ENCODE assay signal across 10 mouse cellular contexts in genomic region chr1:62551516-62551915, GRCm38 (mm10).
DNase-seq lines count a peak whose midpoint lies in the region; ATAC-seq lines count a peak whose summit lies in the region.
"Had no signal": no experiment of that assay in that cellular context is flagged by ENCODE, and none has a peak within 500 bp of the region (broad histone marks: within the 10 kb centered on the region; RNA-seq: fewer than 3 reads in every experiment).

No protein-coding gene starts in this region.

- 0 out of 2 replicates have a peak, but pooled peaks cover 4% of the 10 kb centered on the region for H3K4me1 ChIP-seq in embryonic facial prominence, embryonic 15.5 days
- no peaks in the 10 kb centered on the region for H3K4me1 ChIP-seq in hindbrain, embryonic 13.5 days (replicated peaks)

- H3K9me3 ChIP-seq in embryonic facial prominence, embryonic 15.5 days (replicated peaks) = no peaks in the 10 kb centered on the region
- H3K9me3 ChIP-seq in hindbrain, embryonic 13.5 days = no peaks in the 10 kb centered on the region

- intact Hi-C loops in heart, postnatal 36 days (cut with DNase I) = no loop called here

- WGBS in embryonic facial prominence, embryonic 15.5 days = 48% methylated on average over 6 of the region's 6 CpGs
- WGBS in hindbrain, embryonic 13.5 days = 84% methylated on average over 6 of the region's 6 CpGs

- DNase-seq in heart, adult 9 months (ENCODE audit: low spot score in 2 of 2) = peak; percentile 3 to 11
- no peak for DNase-seq in heart, postnatal 36 days
- peak; percentile 71 for DNase-seq in 3134 (ENCODE audit: extremely low read depth, insufficient read length, low spot score)
- DNase-seq in Muller cell, postnatal 12 days (ENCODE audit: inconsistent ontology term) = peak; percentile 70
- no peak for DNase-seq in layer of hippocampus, adult 9-10 months (ENCODE audit: low spot score)
- DNase-seq: heart, adult 11 months; heart, postnatal 4 days; kidney, adult 11 months had no signal

- H3K27me3 ChIP-seq in embryonic facial prominence, embryonic 15.5 days = no peaks in the 10 kb centered on the region
- H3K27me3 ChIP-seq in hindbrain, embryonic 13.5 days = no peaks in the 10 kb centered on the region

- no peak overlapping the region for H3K9ac ChIP-seq in embryonic facial prominence, embryonic 15.5 days
- H3K9ac ChIP-seq in hindbrain, embryonic 13.5 days = no peak overlapping the region

- peak overlapping the region; percentile 61 for H3K27ac ChIP-seq in embryonic facial prominence, embryonic 15.5 days (replicated peaks)
- no peak overlapping the region for H3K27ac ChIP-seq in hindbrain, embryonic 13.5 days

- H3K36me3 ChIP-seq in embryonic facial prominence, embryonic 15.5 days = no peaks in the 10 kb centered on the region
- H3K36me3 ChIP-seq in hindbrain, embryonic 13.5 days = no peaks in the 10 kb centered on the region

- ATAC-seq in embryonic facial prominence, embryonic 15.5 days (ENCODE audit: insufficient number of reproducible peaks, low FRiP score, low TSS enrichment, low read depth) = no peak
- no peak for ATAC-seq in hindbrain, embryonic 13.5 days (ENCODE audit: low FRiP score)

- H3K4me3 ChIP-seq in embryonic facial prominence, embryonic 15.5 days (replicated peaks) = no peak overlapping the region
- H3K4me3 ChIP-seq in hindbrain, embryonic 13.5 days = no peak overlapping the region

- no peak overlapping the region for H3K4me2 ChIP-seq in embryonic facial prominence, embryonic 15.5 days (replicated peaks)
- H3K4me2 ChIP-seq in hindbrain, embryonic 13.5 days = no peak overlapping the region

Comparison
In these comparisons a context has a peak if more than half of its experiments do, and no peak if none do; other contexts are left out.
1. DNase-seq: peak in heart, adult 9 months (2 of 2), 3134 (single experiment) and Muller cell, postnatal 12 days (single experiment); none in heart, postnatal 36 days (0 of 2) and layer of hippocampus, adult 9-10 months (single experiment).